Comparison of ENCODE assay signal across 8 mouse cellular contexts in genomic region chr9:54863363-54864281, GRCm38 (mm10). TPM values are rescaled to one million over a fixed set of nuclear protein-coding genes. Genes with fewer than 3 reads are reported as not detected.
A peak's percentile ranks its signal among the peaks of the same experiment; 100 is the strongest.
DNase-seq lines count a peak whose midpoint lies in the region; ATAC-seq lines count a peak whose summit lies in the region.

Ireb2 (plus strand) TSS chr9:54863789.

- WGBS in heart, embryonic 13.5 days, result under 1% methylated on average over 72 of the region's 72 CpGs
- WGBS in liver, embryonic 12.5 days (ENCODE audit: insufficient replicate concordance), result under 1% methylated on average over 69 of the region's 72 CpGs
- under 1% methylated on average over 72 of the region's 72 CpGs for WGBS in stomach, embryonic 15.5 days

- H3K36me3 ChIP-seq in heart, embryonic 13.5 days, result peaks cover 32% of the 10 kb centered on the region
- peaks cover 31% of the 10 kb centered on the region for H3K36me3 ChIP-seq in liver, embryonic 12.5 days
- peaks cover 11% of the 10 kb centered on the region for H3K36me3 ChIP-seq in stomach, embryonic 15.5 days

- peak within 1 kb of the TSS; percentile 98 for H3K4me3 ChIP-seq in heart, embryonic 13.5 days
- peak within 1 kb of the TSS; percentile 98 for H3K4me3 ChIP-seq in liver, embryonic 12.5 days
- H3K4me3 ChIP-seq in stomach, embryonic 15.5 days (replicated peaks), result peak within 1 kb of the TSS; percentile 81

- DNase-seq in CD4-positive helper T cell, adult 2 months (ENCODE audit: low read depth, low spot score), result peak; percentile 97
- DNase-seq in brain, embryonic 18.5 days (ENCODE audit: low read depth, low spot score), result peak; percentile 93
- DNase-seq in kidney, postnatal 10 days, result peak; percentile 100
- peak; percentile 98 to 99 for DNase-seq in natural killer cell, adult 2 months (ENCODE audit: low spot score in 2 of 2)

- H3K4me1 ChIP-seq in heart, embryonic 13.5 days, result peaks cover 15% of the 10 kb centered on the region
- peaks cover 14% of the 10 kb centered on the region for H3K4me1 ChIP-seq in liver, embryonic 12.5 days
- H3K4me1 ChIP-seq in stomach, embryonic 15.5 days, result peaks cover 4% of the 10 kb centered on the region

- H3K27me3 ChIP-seq in heart, embryonic 13.5 days (replicated peaks), result no peaks in the 10 kb centered on the region
- H3K27me3 ChIP-seq in liver, embryonic 12.5 days (replicated peaks), result 0 out of 2 replicates have a peak, but pooled peaks cover 4% of the 10 kb centered on the region
- no peaks in the 10 kb centered on the region for H3K27me3 ChIP-seq in stomach, embryonic 15.5 days (replicated peaks)

- no peaks in the 10 kb centered on the region for H3K9me3 ChIP-seq in heart, embryonic 13.5 days
- no peaks in the 10 kb centered on the region for H3K9me3 ChIP-seq in liver, embryonic 12.5 days (replicated peaks)
- no peaks in the 10 kb centered on the region for H3K9me3 ChIP-seq in stomach, embryonic 15.5 days

- peak; percentile 96 for ATAC-seq in erythroid progenitor cell, adult 5-6 weeks (replicated peaks; ENCODE audit: low FRiP score, poor library complexity, severe bottlenecking)
- ATAC-seq in heart, embryonic 13.5 days (ENCODE audit: extremely low read depth, insufficient number of reproducible peaks, low FRiP score, low TSS enrichment), result peak; percentile 96
- ATAC-seq in liver, embryonic 12.5 days, result peak; percentile 96
- ATAC-seq in stomach, embryonic 15.5 days (ENCODE audit: insufficient read depth, low FRiP score, low read depth), result peak; percentile 97

- H3K27ac ChIP-seq in heart, embryonic 13.5 days (replicated peaks), result peak within 1 kb of the TSS; percentile 96
- H3K27ac ChIP-seq in liver, embryonic 12.5 days, result peak within 1 kb of the TSS; percentile 96
- peak within 1 kb of the TSS; percentile 97 for H3K27ac ChIP-seq in stomach, embryonic 15.5 days

- peak within 1 kb of the TSS; percentile 99 for H3K9ac ChIP-seq in heart, embryonic 13.5 days
- peak within 1 kb of the TSS; percentile 98 for H3K9ac ChIP-seq in liver, embryonic 12.5 days
- peak within 1 kb of the TSS; percentile 100 for H3K9ac ChIP-seq in stomach, embryonic 15.5 days

- peak within 1 kb of the TSS; percentile 77 for H3K4me2 ChIP-seq in heart, embryonic 13.5 days
- H3K4me2 ChIP-seq in liver, embryonic 12.5 days, result peak within 1 kb of the TSS; percentile 82
- peak within 1 kb of the TSS; percentile 63 for H3K4me2 ChIP-seq in stomach, embryonic 15.5 days

RNA-seq across cellular contexts. Expression of gene Ireb2, which starts in this region (rescaled TPM):
- 22.3 and 33.1 TPM in 2 replicates for total RNA-seq in erythroid progenitor cell, adult 5-6 weeks (2015; ENCODE audit: low replicate concordance)
- total RNA-seq in erythroid progenitor cell, adult 5-6 weeks (2017; ENCODE audit: low replicate concordance), result 29.8 and 34.7 TPM in 2 replicates
- polyA plus RNA-seq in heart, embryonic 13.5 days (2015; fragmentation: Nextera tagmentation; extraction: Ambion mirVana), result 19.0 and 19.7 TPM in 2 replicates
- polyA plus RNA-seq in liver, embryonic 12.5 days (2016; fragmentation: Nextera tagmentation; extraction: Ambion mirVana), result 17.9 and 18.2 TPM in 2 replicates
- polyA plus RNA-seq in stomach, embryonic 15.5 days (2015; fragmentation: Nextera tagmentation; extraction: Ambion mirVana), result 24.9 and 29.0 TPM in 2 replicates

Comparison
In these comparisons a context has a peak if more than half of its experiments do, and no peak if none do; other contexts are left out.
1. Peak in every context shown above with its lines: DNase-seq, ATAC-seq, H3K4me3 ChIP-seq and H3K27ac ChIP-seq.